Mouse (Mus musculus) E14TG2a.4 (cell line): ENCODE measurements around the gene Ghdc.

Experiments used
- H3K27me3 ChIP-seq: 2 replicates; pipeline ENCODE4 v1.6.1; 2014; ENCODE audit warnings: low read length, control low read depth; ENCODE audit not compliant: insufficient read depth
- H3K36me3 ChIP-seq: 2 replicates; pipeline ENCODE4 v1.6.1; 2014; ENCODE audit warnings: low read length, control low read depth; ENCODE audit not compliant: insufficient read depth
- H3K4me1 ChIP-seq: replicated peaks from 2 replicates; pipeline ENCODE4 v1.6.1; 2014; ENCODE audit warnings: low read depth, low read length, control low read depth
- H3K4me3 ChIP-seq: replicated peaks from 2 replicates; pipeline ENCODE4 v1.5.1; 2014; ENCODE audit warnings: mild to moderate bottlenecking, low read length
- H3K9me3 ChIP-seq: 2 replicates; pipeline ENCODE4 v1.6.1; 2014; ENCODE audit warnings: low read length, control low read depth
- CTCF ChIP-seq: conservative IDR thresholded peaks from 2 replicates; pipeline ENCODE4 v1.5.1; 2014; ENCODE audit warnings: low read length
- NANOG ChIP-seq: IDR thresholded peaks from 2 replicates; pipeline ENCODE4 v1.6.1; 2014; ENCODE audit warnings: borderline replicate concordance, low read length, mixed read lengths
- POU5F1 ChIP-seq: IDR thresholded peaks from 2 replicates; pipeline ENCODE4 v1.6.1; 2014; ENCODE audit warnings: low read length, borderline replicate concordance

Ghdc gene

DNA sequence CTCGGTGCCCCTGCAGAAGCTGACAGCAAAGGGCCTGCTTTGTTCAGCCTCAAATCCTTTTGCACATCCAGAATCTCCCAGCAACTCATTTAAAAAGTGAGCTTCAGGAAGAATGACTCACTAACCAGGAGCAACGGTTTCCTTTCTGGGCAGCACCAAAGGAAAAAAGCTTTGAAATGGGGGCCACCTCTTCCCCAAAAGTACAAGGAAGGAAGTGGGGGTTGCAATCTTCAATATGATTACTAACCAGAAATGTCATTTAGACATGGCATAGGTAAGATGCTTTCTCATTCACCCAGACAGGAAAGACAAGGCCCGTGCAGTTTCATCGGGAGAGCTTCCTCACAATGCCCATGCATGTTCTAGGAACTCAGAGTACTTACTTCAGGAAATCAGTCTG is 49.5 kb downstream of the Ghdc start:
- no peak overlapping the region for H3K4me3 ChIP-seq
- no peaks in the 10 kb centered on the region for H3K27me3 ChIP-seq
- peaks cover 67% of the 10 kb centered on the region for H3K36me3 ChIP-seq
- peaks cover 95% of the 10 kb centered on the region for H3K4me1 ChIP-seq
- H3K9me3 ChIP-seq = no peaks in the 10 kb centered on the region
- TF ChIP-seq CTCF (no peak), NANOG (no peak), POU5F1 (no peak)

DNA sequence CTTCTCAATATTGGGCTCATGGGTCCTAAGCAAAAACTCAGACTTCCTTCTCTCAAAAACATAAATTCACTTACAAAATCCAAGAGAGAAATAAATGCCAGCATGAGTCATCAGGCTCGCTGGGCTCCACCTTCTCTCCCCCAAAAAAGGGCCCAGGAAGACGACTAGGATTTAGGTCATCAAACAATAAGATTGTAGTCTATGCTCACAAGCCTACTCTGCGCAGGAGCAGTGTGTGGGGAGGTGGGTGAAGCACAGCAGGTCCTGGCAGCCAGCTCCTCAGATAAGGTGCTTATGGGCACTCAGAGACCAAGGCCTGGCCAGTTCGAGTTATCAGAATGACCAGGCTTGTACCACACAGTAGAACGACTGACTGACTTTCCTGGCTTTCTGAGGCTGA is 50.4 kb downstream of the Ghdc start:
- TF ChIP-seq POU5F1 (no peak), NANOG (no peak), CTCF (no peak)
- Histone ChIP-seq H3K36me3 (peaks cover 75% of the 10 kb centered on the region), H3K4me1 (peaks cover 95% of the 10 kb centered on the region), H3K9me3 (no peaks in the 10 kb centered on the region), H3K4me3 (peak overlapping the region; percentile 53), H3K27me3 (no peaks in the 10 kb centered on the region)

DNA sequence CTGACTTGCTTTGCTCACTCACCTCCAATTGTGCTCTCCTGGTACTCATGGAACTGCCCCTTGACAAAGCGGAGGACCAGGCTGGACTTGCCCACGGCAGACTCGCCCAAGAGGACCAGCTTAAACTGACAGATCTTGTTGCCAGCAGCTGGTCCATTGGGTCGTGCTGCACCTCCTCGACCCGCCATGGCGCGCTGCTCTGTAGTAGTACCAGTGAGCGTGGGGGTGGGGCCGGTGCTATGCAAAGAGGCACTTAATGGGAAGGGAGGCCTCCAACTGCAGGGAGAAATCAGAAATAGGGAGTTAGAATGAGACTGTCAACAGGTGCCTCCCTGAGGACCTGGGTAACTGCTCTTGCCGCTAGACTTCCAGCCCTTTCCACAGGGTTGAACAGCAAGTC is 50.9 kb downstream of the Ghdc start:
- Histone ChIP-seq H3K36me3 (peaks cover 74% of the 10 kb centered on the region), H3K4me3 (peak overlapping the region; percentile 53), H3K27me3 (no peaks in the 10 kb centered on the region), H3K9me3 (no peaks in the 10 kb centered on the region), H3K4me1 (peaks cover 94% of the 10 kb centered on the region)
- no peak for TF ChIP-seq POU5F1
- TF ChIP-seq CTCF = no peak
- TF ChIP-seq NANOG = no peak

GRCm38 (mm10) chr11:100719312-100719711 is 51.4 kb downstream of the Ghdc start:
- Histone ChIP-seq H3K4me3 (peak overlapping the region; percentile 53; the same call in 1 of the 2 replicates), H3K4me1 (peaks cover 94% of the 10 kb centered on the region), H3K36me3 (peaks cover 72% of the 10 kb centered on the region), H3K27me3 (no peaks in the 10 kb centered on the region), H3K9me3 (no peaks in the 10 kb centered on the region)
- no peak for TF ChIP-seq CTCF
- no peak for TF ChIP-seq NANOG
- no peak for TF ChIP-seq POU5F1

DNA sequence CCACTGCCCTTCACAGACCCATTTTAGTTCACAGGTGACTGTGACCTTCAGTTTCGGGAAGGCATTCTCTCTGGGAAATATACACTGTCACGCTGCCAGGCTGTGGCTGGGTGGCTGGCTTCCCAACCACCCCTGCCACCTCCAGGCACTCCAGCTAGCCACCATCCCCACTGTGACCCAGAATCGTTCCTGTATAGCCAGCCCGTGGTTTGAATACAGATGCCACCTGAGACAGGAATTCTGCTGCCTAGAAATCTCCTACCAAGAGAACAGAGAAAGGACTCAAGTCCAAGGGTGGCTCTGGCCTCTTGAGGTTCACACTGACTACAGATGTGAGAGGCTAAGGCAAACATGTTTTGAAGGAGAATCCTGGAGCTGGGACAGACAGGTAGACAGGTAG is 51.9 kb downstream of the Ghdc start:
- TF ChIP-seq CTCF (no peak), NANOG (no peak), POU5F1 (no peak)
- H3K9me3 ChIP-seq = no peaks in the 10 kb centered on the region
- H3K36me3 ChIP-seq = peaks cover 68% of the 10 kb centered on the region
- peaks cover 94% of the 10 kb centered on the region for H3K4me1 ChIP-seq
- no peaks in the 10 kb centered on the region for H3K27me3 ChIP-seq
- no peak overlapping the region for H3K4me3 ChIP-seq

DNA sequence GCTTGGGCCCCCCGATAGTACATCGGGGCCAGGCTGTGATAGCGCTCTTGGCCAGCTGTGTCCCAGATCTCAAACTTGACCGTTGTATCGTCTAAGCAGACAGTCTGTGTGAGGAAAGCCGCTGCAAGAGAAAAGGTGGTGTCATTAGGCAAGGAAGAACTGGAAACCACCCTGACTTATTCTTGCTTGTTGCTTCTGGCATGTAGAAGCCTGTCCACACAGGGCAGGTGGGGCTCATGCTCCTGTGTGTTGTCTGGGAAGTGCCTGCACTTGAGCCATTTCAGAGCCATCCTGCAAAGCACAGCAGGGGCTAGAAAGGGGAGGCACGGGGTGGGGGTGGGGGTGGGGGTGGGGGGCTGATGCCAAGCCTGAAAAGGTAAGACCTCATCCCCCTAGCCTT is 52.3 kb downstream of the Ghdc start:
- TF ChIP-seq NANOG (no peak), POU5F1 (no peak), CTCF (no peak)
- H3K4me3 ChIP-seq = no peak overlapping the region
- peaks cover 68% of the 10 kb centered on the region for H3K36me3 ChIP-seq
- no peaks in the 10 kb centered on the region for H3K27me3 ChIP-seq
- no peaks in the 10 kb centered on the region for H3K9me3 ChIP-seq
- H3K4me1 ChIP-seq = peaks cover 94% of the 10 kb centered on the region

DNA sequence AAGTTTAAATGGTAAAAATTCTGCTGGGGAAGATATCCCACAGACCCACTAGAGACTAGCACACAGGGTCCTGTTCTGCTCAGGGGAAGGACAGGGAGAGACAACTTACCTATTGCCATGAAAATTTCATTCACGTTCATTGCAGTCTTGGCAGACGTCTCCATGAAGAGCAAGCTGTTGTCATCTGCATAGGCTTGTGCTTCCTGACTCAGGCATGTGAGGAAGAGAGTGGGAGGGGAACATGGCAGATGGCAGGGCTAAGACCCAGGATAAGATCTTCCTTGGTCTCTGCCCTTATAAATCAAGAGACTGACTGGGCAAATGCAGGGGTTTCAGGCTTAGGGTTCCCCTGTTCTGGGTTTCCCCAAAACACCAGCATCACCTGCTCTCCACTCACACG is 54.1 kb downstream of the Ghdc start:
- no peaks in the 10 kb centered on the region for H3K27me3 ChIP-seq

More for the DNA sequence above, 54.1 kb downstream of the Ghdc start:
- no peak for TF ChIP-seq CTCF
- no peak for TF ChIP-seq POU5F1
- no peaks in the 10 kb centered on the region for H3K9me3 ChIP-seq
- no peak overlapping the region for H3K4me3 ChIP-seq
- H3K36me3 ChIP-seq = peaks cover 64% of the 10 kb centered on the region
- H3K4me1 ChIP-seq = peaks cover 89% of the 10 kb centered on the region
